Mouse (Mus musculus): ENCODE data around the gene Cpz. TPM values are rescaled to one million over a fixed set of nuclear protein-coding genes. Genes with fewer than 3 reads are reported as not detected.

Gene Cpz
- 9.9 and 10.1 TPM in 2 replicates for polyA plus RNA-seq (2012; rRNA removed)
- 5.6 and 7.8 TPM in 2 replicates for polyA plus RNA-seq (2014; fragmentation: Nextera tagmentation; extraction: Ambion mirVana)

GRCm38 (mm10) chr5:35525469-35526123 is at the start of gene Cpz:
Gene Cpz, minus strand, starts transcription at chr5:35525698.
- TF ChIP-seq POLR2A (IDR thresholded peaks at IDR 0.05; ENCODE audit: borderline replicate concordance, extremely low read depth, insufficient read depth, insufficient read length): no peak
- Histone ChIP-seq H3K36me3 (ENCODE audit: control insufficient read depth, insufficient read depth, low read length) (no peaks in the 10 kb centered on the region), H3K4me1 (ENCODE audit: control insufficient read depth, insufficient read depth, low read length) (peaks cover 16% of the 10 kb centered on the region), H3K4me2 (replicated peaks; ENCODE audit: low read depth, low read length, severe bottlenecking) (peak within 1 kb of the TSS; percentile 60), H3K27me3 (ENCODE audit: control insufficient read depth, insufficient read depth, low read length) (peaks cover 16% of the 10 kb centered on the region; the same call in 1 of the 2 replicates), H3K27ac (replicated peaks; ENCODE audit: low read depth, low read length) (no peak within 1 kb of the TSS), H3K9ac (ENCODE audit: low read depth, low read length, severe bottlenecking) (peak within 1 kb of the TSS; percentile 55), H3K4me3 (replicated peaks; ENCODE audit: low read length) (peak within 1 kb of the TSS; percentile 25), H3K9me3 (ENCODE audit: control insufficient read depth, low read length) (no peaks in the 10 kb centered on the region)
- peak; percentile 83 for ATAC-seq (ENCODE audit: low FRiP score, low read depth)
- WGBS: 3% methylated on average over 29 of the region's 29 CpGs
- DNase-seq (ENCODE audit: low spot score): peak; percentile 75

- no peaks in the 10 kb centered on the region for H3K9me3 ChIP-seq (ENCODE audit: control insufficient read depth, low read length)
- peak within 1 kb of the TSS; percentile 82 for H3K9ac ChIP-seq (ENCODE audit: low read depth, low read length, severe bottlenecking)
- peak within 1 kb of the TSS; percentile 66 for H3K4me2 ChIP-seq (replicated peaks; ENCODE audit: low read depth, low read length, severe bottlenecking)
- DNase-seq (ENCODE audit: low spot score): peak; percentile 87
- peak within 1 kb of the TSS; percentile 77 for H3K27ac ChIP-seq (replicated peaks; ENCODE audit: low read depth, low read length)
- TF ChIP-seq POLR2A (IDR thresholded peaks at IDR 0.05; ENCODE audit: borderline replicate concordance, extremely low read depth, insufficient read depth, insufficient read length): peak; percentile 92; the same call in 1 of the 2 replicates
- H3K36me3 ChIP-seq (ENCODE audit: control insufficient read depth, insufficient read depth, low read length): peaks cover 31% of the 10 kb centered on the region
- ATAC-seq (ENCODE audit: low FRiP score, low read depth): peak; percentile 94
- 3% methylated on average over 54 of the region's 56 CpGs for WGBS
- H3K4me1 ChIP-seq (ENCODE audit: control insufficient read depth, insufficient read depth, low read length): peaks cover 7% of the 10 kb centered on the region; the same call in 1 of the 2 replicates
- H3K27me3 ChIP-seq (ENCODE audit: control insufficient read depth, insufficient read depth, low read length): no peaks in the 10 kb centered on the region
- H3K4me3 ChIP-seq (replicated peaks; ENCODE audit: low read length): peak within 1 kb of the TSS; percentile 98
Observed at GRCm38 (mm10) chr5:35574653-35575599, 49.4 kb upstream of the Cpz start, which contains the start of gene Trmt44. Gene Trmt44, minus strand, starts transcription at chr5:35575070.

GRCm38 (mm10) chr5:35571546-35571945 is 46.0 kb upstream of the Cpz start:
- Histone ChIP-seq H3K27ac (replicated peaks; ENCODE audit: low read depth, low read length) (no peak overlapping the region), H3K4me1 (ENCODE audit: control insufficient read depth, insufficient read depth, low read length) (peaks cover 7% of the 10 kb centered on the region; the same call in 1 of the 2 replicates), H3K9ac (ENCODE audit: low read depth, low read length, severe bottlenecking) (no peak overlapping the region), H3K9me3 (ENCODE audit: control insufficient read depth, low read length) (no peaks in the 10 kb centered on the region), H3K4me2 (replicated peaks; ENCODE audit: low read depth, low read length, severe bottlenecking) (no peak overlapping the region), H3K27me3 (ENCODE audit: control insufficient read depth, insufficient read depth, low read length) (no peaks in the 10 kb centered on the region), H3K36me3 (ENCODE audit: control insufficient read depth, insufficient read depth, low read length) (peaks cover 62% of the 10 kb centered on the region), H3K4me3 (replicated peaks; ENCODE audit: low read length) (no peak overlapping the region)
- TF ChIP-seq POLR2A (IDR thresholded peaks at IDR 0.05; ENCODE audit: borderline replicate concordance, extremely low read depth, insufficient read depth, insufficient read length): no peak
- ATAC-seq (ENCODE audit: low FRiP score, low read depth) (no peak), DNase-seq (ENCODE audit: low spot score) (no peak)
- 90% methylated on average over 6 of the region's 6 CpGs for WGBS

- no peak for TF ChIP-seq POLR2A (IDR thresholded peaks at IDR 0.05; ENCODE audit: borderline replicate concordance, extremely low read depth, insufficient read depth, insufficient read length)
- Histone ChIP-seq H3K27ac (replicated peaks; ENCODE audit: low read depth, low read length) (no peak overlapping the region), H3K4me2 (replicated peaks; ENCODE audit: low read depth, low read length, severe bottlenecking) (no peak overlapping the region), H3K4me3 (replicated peaks; ENCODE audit: low read length) (no peak overlapping the region), H3K9ac (ENCODE audit: low read depth, low read length, severe bottlenecking) (no peak overlapping the region), H3K36me3 (ENCODE audit: control insufficient read depth, insufficient read depth, low read length) (peaks cover 95% of the 10 kb centered on the region), H3K27me3 (ENCODE audit: control insufficient read depth, insufficient read depth, low read length) (no peaks in the 10 kb centered on the region), H3K4me1 (ENCODE audit: control insufficient read depth, insufficient read depth, low read length) (no peaks in the 10 kb centered on the region), H3K9me3 (ENCODE audit: control insufficient read depth, low read length) (no peaks in the 10 kb centered on the region)
- no peak for DNase-seq (ENCODE audit: low spot score)
- ATAC-seq (ENCODE audit: low FRiP score, low read depth): no peak
- WGBS: 92% methylated on average over 4 of the region's 4 CpGs
Observed at GRCm38 (mm10) chr5:35566632-35567031, 41.1 kb upstream of the Cpz start.

GRCm38 (mm10) chr5:35565217-35565616 is 39.7 kb upstream of the Cpz start:
- DNase-seq (ENCODE audit: low spot score): no peak
- no peak for ATAC-seq (ENCODE audit: low FRiP score, low read depth)

More at GRCm38 (mm10) chr5:35565217-35565616, 39.7 kb upstream of the Cpz start:
- H3K4me2 ChIP-seq (replicated peaks; ENCODE audit: low read depth, low read length, severe bottlenecking): no peak overlapping the region
- no peaks in the 10 kb centered on the region for H3K9me3 ChIP-seq (ENCODE audit: control insufficient read depth, low read length)
- no peak for TF ChIP-seq POLR2A (IDR thresholded peaks at IDR 0.05; ENCODE audit: borderline replicate concordance, extremely low read depth, insufficient read depth, insufficient read length)
- no peaks in the 10 kb centered on the region for H3K27me3 ChIP-seq (ENCODE audit: control insufficient read depth, insufficient read depth, low read length)
- no peak overlapping the region for H3K4me3 ChIP-seq (replicated peaks; ENCODE audit: low read length)
- no peak overlapping the region for H3K27ac ChIP-seq (replicated peaks; ENCODE audit: low read depth, low read length)
- WGBS: 85% methylated on average over 9 of the region's 9 CpGs
- H3K9ac ChIP-seq (ENCODE audit: low read depth, low read length, severe bottlenecking): no peak overlapping the region
- H3K36me3 ChIP-seq (ENCODE audit: control insufficient read depth, insufficient read depth, low read length): peaks cover 88% of the 10 kb centered on the region
- no peaks in the 10 kb centered on the region for H3K4me1 ChIP-seq (ENCODE audit: control insufficient read depth, insufficient read depth, low read length)
